8 mouse cellular contexts compared by ENCODE assay signal in genomic region chr13:120313584-120313983, GRCm38 (mm10). TPM values are rescaled to one million over a fixed set of nuclear protein-coding genes. Genes with fewer than 3 reads are reported as not detected.
A peak's percentile ranks its signal among the peaks of the same experiment; 100 is the strongest.
DNase-seq lines count a peak whose midpoint lies in the region; ATAC-seq lines count a peak whose summit lies in the region.
"Had no signal": no experiment of that assay in that cellular context is flagged by ENCODE, and none has a peak within 500 bp of the region (broad histone marks: within the 10 kb centered on the region; RNA-seq: fewer than 3 reads in every experiment).

No protein-coding gene starts in this region.

- H3K4me2 ChIP-seq in neural tube, embryonic 11.5 days (ENCODE audit: low read depth) = no peak overlapping the region

- peaks cover 7% of the 10 kb centered on the region; the same call in 1 of the 2 replicates for H3K27me3 ChIP-seq in embryonic facial prominence, embryonic 10.5 days (replicated peaks; ENCODE audit: low read depth, poor library complexity, severe bottlenecking)
- no peaks in the 10 kb centered on the region for H3K27me3 ChIP-seq in neural tube, embryonic 11.5 days (ENCODE audit: control insufficient read depth, insufficient read depth, low read length)

- H3K36me3 ChIP-seq in embryonic facial prominence, embryonic 10.5 days (replicated peaks) = no peaks in the 10 kb centered on the region
- no peaks in the 10 kb centered on the region for H3K36me3 ChIP-seq in neural tube, embryonic 11.5 days (ENCODE audit: control insufficient read depth, insufficient read depth, low read length)

- H3K9me3 ChIP-seq in embryonic facial prominence, embryonic 10.5 days = no peaks in the 10 kb centered on the region
- no peaks in the 10 kb centered on the region for H3K9me3 ChIP-seq in neural tube, embryonic 11.5 days (ENCODE audit: control insufficient read depth, low read length)

- WGBS in embryonic facial prominence, embryonic 10.5 days = 46% methylated on average over 14 of the region's 14 CpGs
- 38% methylated on average over 14 of the region's 14 CpGs for WGBS in neural tube, embryonic 11.5 days

- ATAC-seq in neural tube, embryonic 11.5 days (ENCODE audit: insufficient read depth, low FRiP score, low TSS enrichment) = no peak

- no peak overlapping the region for H3K27ac ChIP-seq in embryonic facial prominence, embryonic 10.5 days (replicated peaks)
- no peak overlapping the region for H3K27ac ChIP-seq in neural tube, embryonic 11.5 days (ENCODE audit: low read depth, low read length)

- no peak overlapping the region for H3K4me3 ChIP-seq in embryonic facial prominence, embryonic 10.5 days
- no peak overlapping the region for H3K4me3 ChIP-seq in neural tube, embryonic 11.5 days (ENCODE audit: low read depth, low read length)

- DNase-seq in kidney, postnatal 4 days = peak; percentile 9 to 20
- no peak for DNase-seq in kidney, postnatal 14 days
- peak; percentile 25 for DNase-seq in NIH3T3 (ENCODE audit: low read depth)
- DNase-seq in embryonic facial prominence, embryonic 10.5 days (ENCODE audit: low spot score) = peak; percentile 36
- DNase-seq in neural tube, embryonic 11.5 days (ENCODE audit: low spot score) = peak; percentile 18
- no peak for DNase-seq in urinary bladder, postnatal 14 days (ENCODE audit: low spot score)
- no peak for DNase-seq in layer of hippocampus, postnatal 36 days

- H3K4me1 ChIP-seq in embryonic facial prominence, embryonic 10.5 days = no peaks in the 10 kb centered on the region
- no peaks in the 10 kb centered on the region for H3K4me1 ChIP-seq in neural tube, embryonic 11.5 days (ENCODE audit: control insufficient read depth, insufficient read depth, low read length)

- no peak overlapping the region for H3K9ac ChIP-seq in neural tube, embryonic 11.5 days (ENCODE audit: low read length)

RNA-seq across cellular contexts. Expression of gene Tcstv3, which starts 3.1 kb away (rescaled TPM):
- not detected in 2 replicates for polyA plus RNA-seq in embryonic facial prominence, embryonic 10.5 days (2016; fragmentation: Nextera tagmentation; extraction: Ambion mirVana)
- polyA plus RNA-seq in neural tube, embryonic 11.5 days (2014; fragmentation: Nextera tagmentation; extraction: Ambion mirVana) = not detected in 2 replicates
- not detected for total RNA-seq in layer of hippocampus, postnatal 36 days (2021)
- total RNA-seq: layer of hippocampus, adult 18-20 months had no signal

RNA-seq across cellular contexts. Expression of gene BC147527, which starts 13.4 kb away (rescaled TPM):
- polyA plus RNA-seq in embryonic facial prominence, embryonic 10.5 days (2016; fragmentation: Nextera tagmentation; extraction: Ambion mirVana) = not detected in 2 replicates
- not detected in 2 replicates for polyA plus RNA-seq in neural tube, embryonic 11.5 days (2014; fragmentation: Nextera tagmentation; extraction: Ambion mirVana)
- total RNA-seq in layer of hippocampus, postnatal 36 days (2021) = not detected
- total RNA-seq: layer of hippocampus, adult 18-20 months had no signal

RNA-seq across cellular contexts. Expression of gene AF067061, which starts 50.7 kb away (rescaled TPM):
- not detected in 2 replicates for polyA plus RNA-seq in embryonic facial prominence, embryonic 10.5 days (2016; fragmentation: Nextera tagmentation; extraction: Ambion mirVana)
- not detected in 2 replicates for polyA plus RNA-seq in neural tube, embryonic 11.5 days (2014; fragmentation: Nextera tagmentation; extraction: Ambion mirVana)
- total RNA-seq in layer of hippocampus, postnatal 36 days (2021) = not detected
- total RNA-seq: layer of hippocampus, adult 18-20 months had no signal

Comparison
In these comparisons a context has a peak if more than half of its experiments do, and no peak if none do; other contexts are left out.
1. DNase-seq: peak in kidney, postnatal 4 days (2 of 2), NIH3T3 (single experiment), embryonic facial prominence, embryonic 10.5 days (single experiment) and neural tube, embryonic 11.5 days (single experiment); none in kidney, postnatal 14 days (single experiment), urinary bladder, postnatal 14 days (single experiment) and layer of hippocampus, postnatal 36 days (0 of 2).